Mouse (Mus musculus) natural killer cell, adult 2 months (primary cell): ENCODE data around the gene Sarm1.
A peak's percentile ranks its signal among the peaks of the same experiment; 100 is the strongest.

Experiments used
- DNase-seq, 2 experiments: peaks; one replicate each; pipeline ENCODE4 v3.0.0; 2022; ENCODE audit warnings: low spot score in 2 of 2

Gene Sarm1

DNA sequence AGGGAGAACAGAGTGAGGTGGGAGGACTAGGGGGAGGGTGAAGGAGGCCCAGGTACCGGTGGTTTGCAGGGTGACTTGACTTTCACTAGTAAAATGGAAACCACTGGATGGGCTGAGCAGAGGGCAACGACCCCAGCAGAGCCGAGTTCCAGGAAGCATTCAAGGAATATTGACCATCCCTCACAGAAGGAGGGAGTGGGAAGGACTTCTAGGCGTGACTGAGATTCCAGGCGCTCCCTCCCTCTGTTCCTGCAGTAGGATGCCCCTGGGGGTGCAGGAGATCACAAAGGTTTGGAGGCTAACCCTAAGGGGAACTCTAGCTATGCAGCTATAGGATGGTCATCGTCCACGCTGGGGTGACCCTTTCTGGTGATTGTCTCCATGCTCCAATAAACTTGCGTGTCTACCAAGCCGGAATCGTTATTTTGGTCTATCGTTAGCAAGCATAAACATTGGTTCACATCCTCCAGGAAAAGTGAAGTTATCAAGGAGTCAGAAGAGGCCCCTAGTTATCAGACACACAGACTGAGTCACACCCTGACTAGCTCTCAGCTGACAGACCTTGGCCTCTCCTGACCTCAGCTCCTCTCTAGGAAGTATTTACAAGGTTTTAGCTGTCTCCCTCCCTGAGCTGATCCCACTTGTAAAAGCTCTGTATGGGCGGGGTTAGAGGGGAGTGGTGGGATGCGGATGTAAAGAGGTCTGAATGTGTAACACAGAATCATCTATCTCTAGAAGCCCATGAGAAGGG is 34.1 kb downstream of the Sarm1 start:
- no peak for DNase-seq

GRCm38 (mm10) chr11:78462669-78463068 is 34.9 kb downstream of the Sarm1 start:
- no peak for DNase-seq

DNA sequence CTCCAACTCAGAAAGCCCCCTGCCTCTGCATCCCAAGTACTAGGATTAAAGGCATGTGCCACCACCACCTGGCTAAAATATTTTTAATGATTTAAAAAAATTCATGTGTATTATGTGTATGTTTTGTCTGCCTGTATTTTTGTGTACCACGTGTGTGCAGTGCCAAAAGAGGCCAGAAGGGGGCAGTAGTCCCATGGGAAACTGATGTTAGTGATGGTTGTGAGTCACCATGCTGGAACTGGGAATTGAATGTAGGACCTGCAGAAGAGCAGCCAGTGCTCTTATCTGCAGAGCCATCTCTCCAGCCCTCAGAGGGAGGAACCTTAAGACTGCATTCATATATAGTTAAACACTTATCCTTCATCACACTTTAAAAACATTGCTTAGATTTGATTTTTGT is 35.7 kb downstream of the Sarm1 start:
- no peak for DNase-seq

GRCm38 (mm10) chr11:78458740-78459139 is 38.8 kb downstream of the Sarm1 start:
- DNase-seq: no peak

DNA sequence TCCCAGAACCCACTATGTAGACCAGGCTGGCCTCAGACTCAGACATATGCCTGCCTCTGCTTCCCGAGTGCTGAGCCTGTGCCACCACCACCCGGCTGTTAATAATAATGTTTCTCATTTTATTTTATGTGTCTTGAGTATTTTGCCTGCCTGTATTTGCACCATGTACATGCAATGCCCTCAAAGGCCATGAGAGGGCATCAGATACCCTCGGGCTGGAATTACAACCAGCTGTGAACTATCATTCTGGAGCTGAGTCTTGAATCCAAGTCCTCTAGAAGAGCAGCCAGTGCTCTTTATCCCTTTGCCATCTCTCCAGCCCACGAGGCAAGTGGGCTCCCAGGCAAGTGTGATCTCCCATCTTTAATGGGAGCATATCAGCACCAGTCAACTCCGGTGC is 42.2 kb downstream of the Sarm1 start:
- peak in 1 of 2 experiments; percentile 33 for DNase-seq

- DNase-seq: no peak
These were observed 43.3 kb downstream of the Sarm1 start for GRCm38 (mm10) chr11:78454276-78454675.

- DNase-seq: peak; percentile 63 to 79
These were observed 43.9 kb downstream of the Sarm1 start for GRCm38 (mm10) chr11:78453675-78454074.

GRCm38 (mm10) chr11:78450337-78450736 is 47.2 kb downstream of the Sarm1 start:
- no peak for DNase-seq

- DNase-seq: no peak
These were observed 49.3 kb downstream of the Sarm1 start for GRCm38 (mm10) chr11:78448242-78448641.

GRCm38 (mm10) chr11:78447168-78447567 is 50.4 kb downstream of the Sarm1 start:
- DNase-seq: no peak

- DNase-seq: no peak
These were observed 54.4 kb downstream of the Sarm1 start for GRCm38 (mm10) chr11:78443115-78443514.

DNA sequence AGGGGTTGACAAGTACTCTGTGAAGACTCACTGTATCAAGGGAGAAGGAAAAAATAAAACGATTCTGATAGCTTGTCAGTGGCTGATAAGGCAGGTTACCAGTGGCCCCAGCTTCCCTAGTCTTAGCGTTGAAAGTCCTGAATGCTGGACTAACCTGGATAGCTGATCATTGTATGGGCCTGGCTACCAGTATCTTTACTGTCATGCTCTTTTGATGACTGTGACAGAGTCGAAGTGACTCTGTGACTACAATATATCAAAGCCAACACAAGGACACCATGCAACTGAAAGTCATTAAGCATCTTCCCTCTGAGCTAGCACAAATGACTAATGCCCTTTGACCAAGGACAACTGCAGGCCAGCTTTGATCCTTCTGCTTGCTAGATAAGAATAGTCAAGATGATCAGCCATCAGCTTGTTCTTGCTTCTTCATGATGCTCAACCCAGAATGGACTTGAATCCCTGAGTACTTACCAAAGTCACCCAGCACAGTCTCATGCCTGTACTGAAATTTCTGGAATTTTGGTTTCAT is 59.1 kb downstream of the Sarm1 start:
- no peak for DNase-seq

DNA sequence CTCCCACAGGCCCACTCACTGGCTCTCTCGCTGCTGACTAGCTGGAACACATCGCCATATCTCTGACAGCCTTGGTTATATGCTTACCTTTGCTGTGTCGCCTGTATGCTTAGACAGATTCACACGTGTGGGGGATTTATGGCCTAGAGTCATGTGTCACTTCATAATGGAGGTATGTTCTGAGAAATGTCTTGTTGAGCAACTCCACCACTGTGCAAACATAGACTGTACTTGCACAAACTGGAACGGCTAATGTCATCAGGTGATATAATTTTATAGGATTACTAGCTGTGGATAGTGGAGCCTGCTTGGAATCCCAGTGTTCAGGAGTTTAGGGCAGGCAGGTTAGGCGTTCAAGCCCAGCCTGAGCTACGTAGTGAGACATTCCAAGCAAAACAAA is 60.4 kb downstream of the Sarm1 start:
- DNase-seq: no peak

- peak; percentile 33 to 44 for DNase-seq
These were observed 61.7 kb downstream of the Sarm1 start for GRCm38 (mm10) chr11:78435776-78436349.

- no peak for DNase-seq
These were observed 63.5 kb downstream of the Sarm1 start for GRCm38 (mm10) chr11:78434052-78434451.

- no peak for DNase-seq
These were observed 66.4 kb downstream of the Sarm1 start for GRCm38 (mm10) chr11:78431176-78431575.

- no peak for DNase-seq
These were observed 67.2 kb downstream of the Sarm1 start for GRCm38 (mm10) chr11:78430195-78430878.

GRCm38 (mm10) chr11:78428309-78428708 is 69.2 kb downstream of the Sarm1 start:
- DNase-seq: no peak

DNA sequence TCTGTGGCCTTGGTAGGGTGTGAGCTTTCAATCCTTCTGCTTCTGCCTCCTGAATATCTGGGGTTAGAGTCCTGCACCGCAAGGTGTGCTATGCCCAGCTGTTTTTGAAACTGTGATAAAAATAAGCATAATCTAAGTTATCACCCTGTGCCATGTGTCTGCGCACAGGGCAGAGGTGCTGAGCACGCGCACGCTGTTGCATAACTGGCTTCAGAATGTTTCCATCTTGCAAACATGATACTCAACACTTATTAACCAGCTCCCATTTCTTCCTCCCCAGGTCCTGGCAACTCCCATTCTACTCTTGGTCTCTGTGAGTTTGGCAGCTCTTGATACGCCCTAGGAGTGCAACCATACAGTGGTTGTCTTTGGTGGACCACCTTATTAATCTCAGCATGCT is 69.9 kb downstream of the Sarm1 start:
- no peak for DNase-seq

DNA sequence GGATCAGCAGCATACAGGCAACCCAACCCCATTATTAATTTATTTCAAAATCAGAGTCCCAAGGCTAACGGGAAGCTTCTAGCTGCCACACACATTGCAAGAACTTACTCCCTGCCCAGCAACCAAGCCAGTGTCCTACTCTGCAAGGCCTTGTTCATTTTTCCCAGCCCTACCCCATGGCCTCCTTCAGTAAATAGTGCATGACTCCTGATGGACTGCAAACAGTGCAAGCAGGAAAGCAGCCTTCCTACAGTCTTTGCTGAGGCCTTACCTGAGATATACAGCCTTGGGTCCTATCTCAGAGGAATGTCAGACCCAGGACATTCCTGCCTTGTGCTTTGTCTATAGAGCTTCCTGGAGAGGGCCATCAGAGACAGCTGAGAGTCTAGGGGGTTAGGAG is 72.0 kb downstream of the Sarm1 start:
- no peak for DNase-seq

DNA sequence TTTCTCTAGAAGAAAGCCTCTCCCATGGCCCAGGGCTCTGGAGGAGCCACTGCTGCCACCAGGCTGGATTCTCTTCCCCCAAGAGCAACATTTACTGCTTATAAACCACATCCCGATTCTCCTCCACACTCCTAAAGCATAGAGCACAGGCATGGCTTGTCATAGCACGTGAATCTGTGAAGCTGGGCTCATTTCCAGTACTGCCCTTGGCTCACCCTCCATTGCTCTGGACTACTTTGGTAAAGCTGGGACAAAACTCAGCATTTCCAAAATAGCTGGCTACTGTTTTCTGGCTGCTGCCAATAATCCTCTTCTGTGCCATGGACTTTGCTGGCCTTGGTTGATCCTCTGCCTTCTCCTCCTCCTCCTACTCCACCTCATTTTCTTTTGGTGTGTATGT is 73.2 kb downstream of the Sarm1 start:
- DNase-seq: no peak
